Mouse (Mus musculus): ENCODE measurements around the gene Stxbp3. TPM values are rescaled to one million over a fixed set of nuclear protein-coding genes. Genes with fewer than 3 reads are reported as not detected.

The Stxbp3 gene
- polyA plus RNA-seq, 1 experiment = 6.9 TPM

- Histone ChIP-seq H3K36me3 (ENCODE audit: control insufficient read depth, insufficient read depth, low read length) (no peaks in the 10 kb centered on the region), H3K27ac (ENCODE audit: insufficient read depth, low read length) (no peak overlapping the region), H3K27me3 (ENCODE audit: control insufficient read depth, insufficient read depth, low read length) (no peaks in the 10 kb centered on the region), H3K4me1 (ENCODE audit: control insufficient read depth, insufficient read depth, insufficient read length) (no peaks in the 10 kb centered on the region), H3K4me3 (ENCODE audit: extremely low read depth, insufficient read depth, insufficient read length) (no peak overlapping the region)
- TF ChIP-seq POLR2A (IDR thresholded peaks at IDR 0.05; ENCODE audit: low read depth, low read length) (no peak), CTCF (IDR thresholded peaks at IDR 0.05; ENCODE audit: extremely low read depth, insufficient read depth, insufficient read length, insufficient replicate concordance) (no peak)
- DNase-seq (ENCODE audit: low read depth in 1 of 2, low spot score in 2 of 2) = no peak
- 60% methylated on average over 7 of the region's 7 CpGs for WGBS
Measured at GRCm38 (mm10) chr3:108762597-108763111, 77.7 kb downstream of the Stxbp3 start.

GRCm38 (mm10) chr3:108759566-108760420, 80.5 kb downstream of the Stxbp3 start:
- DNase-seq (ENCODE audit: low read depth in 1 of 2, low spot score in 2 of 2) = no peak
- WGBS = 85% methylated on average over 11 of the region's 11 CpGs

DNA sequence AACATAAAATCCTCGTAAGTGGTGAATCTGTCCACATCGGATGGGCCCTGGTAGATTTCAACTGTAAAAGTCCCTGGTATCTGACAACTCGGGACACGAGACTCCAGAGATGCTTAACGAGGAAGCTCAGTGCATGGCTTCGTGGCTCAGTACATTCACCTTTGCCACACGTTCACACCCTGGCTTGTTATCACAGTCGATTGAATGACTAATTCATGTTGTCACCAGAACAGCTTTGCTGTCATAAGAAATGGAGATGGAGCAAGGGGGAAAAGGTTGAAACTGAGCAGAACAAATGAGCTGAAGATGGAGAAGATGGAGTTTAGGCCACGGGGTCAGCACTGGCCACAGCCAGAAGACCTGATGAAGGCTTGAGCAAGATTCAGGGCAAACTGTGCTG, 82.8 kb downstream of the Stxbp3 start:
- H3K4me1 ChIP-seq (ENCODE audit: control insufficient read depth, insufficient read depth, insufficient read length) = no peaks in the 10 kb centered on the region
- 89% methylated on average over 9 of the region's 9 CpGs for WGBS
- TF ChIP-seq CTCF (IDR thresholded peaks at IDR 0.05; ENCODE audit: extremely low read depth, insufficient read depth, insufficient read length, insufficient replicate concordance) (no peak), POLR2A (IDR thresholded peaks at IDR 0.05; ENCODE audit: low read depth, low read length) (no peak)
- H3K27ac ChIP-seq (ENCODE audit: insufficient read depth, low read length) = no peak overlapping the region
- DNase-seq (ENCODE audit: low read depth in 1 of 2, low spot score in 2 of 2) = no peak
- no peaks in the 10 kb centered on the region for H3K27me3 ChIP-seq (ENCODE audit: control insufficient read depth, insufficient read depth, low read length)
- H3K36me3 ChIP-seq (ENCODE audit: control insufficient read depth, insufficient read depth, low read length) = no peaks in the 10 kb centered on the region
- H3K4me3 ChIP-seq (ENCODE audit: extremely low read depth, insufficient read depth, insufficient read length) = no peak overlapping the region

More at GRCm38 (mm10) chr3:108759566-108760420, 80.5 kb downstream of the Stxbp3 start:
- TF ChIP-seq POLR2A (IDR thresholded peaks at IDR 0.05; ENCODE audit: low read depth, low read length) (no peak), CTCF (IDR thresholded peaks at IDR 0.05; ENCODE audit: extremely low read depth, insufficient read depth, insufficient read length, insufficient replicate concordance) (no peak)
- H3K4me3 ChIP-seq (ENCODE audit: extremely low read depth, insufficient read depth, insufficient read length) = no peak overlapping the region
- no peak overlapping the region for H3K27ac ChIP-seq (ENCODE audit: insufficient read depth, low read length)
- no peaks in the 10 kb centered on the region for H3K27me3 ChIP-seq (ENCODE audit: control insufficient read depth, insufficient read depth, low read length)
- no peaks in the 10 kb centered on the region for H3K4me1 ChIP-seq (ENCODE audit: control insufficient read depth, insufficient read depth, insufficient read length)
- no peaks in the 10 kb centered on the region for H3K36me3 ChIP-seq (ENCODE audit: control insufficient read depth, insufficient read depth, low read length)

GRCm38 (mm10) chr3:108756131-108756530, 84.2 kb downstream of the Stxbp3 start:
- H3K27me3 ChIP-seq (ENCODE audit: control insufficient read depth, insufficient read depth, low read length) = no peaks in the 10 kb centered on the region
- 71% methylated on average over 1 of the region's 1 CpGs for WGBS
- DNase-seq (ENCODE audit: low read depth in 1 of 2, low spot score in 2 of 2) = no peak
- TF ChIP-seq CTCF (IDR thresholded peaks at IDR 0.05; ENCODE audit: extremely low read depth, insufficient read depth, insufficient read length, insufficient replicate concordance) (no peak), POLR2A (IDR thresholded peaks at IDR 0.05; ENCODE audit: low read depth, low read length) (no peak)
- H3K4me3 ChIP-seq (ENCODE audit: extremely low read depth, insufficient read depth, insufficient read length) = no peak overlapping the region
- no peaks in the 10 kb centered on the region for H3K4me1 ChIP-seq (ENCODE audit: control insufficient read depth, insufficient read depth, insufficient read length)
- H3K36me3 ChIP-seq (ENCODE audit: control insufficient read depth, insufficient read depth, low read length) = no peaks in the 10 kb centered on the region
- H3K27ac ChIP-seq (ENCODE audit: insufficient read depth, low read length) = no peak overlapping the region

DNA sequence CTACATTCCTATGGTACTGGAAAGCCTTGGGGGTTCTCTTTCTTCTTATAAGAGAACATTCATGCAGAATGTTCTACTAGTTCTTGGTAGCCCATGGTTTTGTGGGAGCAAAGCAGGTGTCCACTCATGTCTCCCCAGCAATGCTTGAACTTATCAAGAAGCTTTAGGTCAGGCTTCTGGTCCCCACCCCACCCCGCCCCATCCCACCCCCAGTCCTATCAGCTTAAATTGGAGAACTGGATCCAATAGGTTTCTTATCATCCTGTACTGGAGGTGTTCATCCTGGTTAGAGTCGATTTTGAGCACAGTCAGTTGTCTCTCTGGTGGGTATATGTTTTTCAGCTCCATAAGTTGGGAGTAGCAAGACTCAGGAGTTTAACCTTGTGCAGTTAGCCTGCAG, 84.8 kb downstream of the Stxbp3 start:
- WGBS = 79% methylated on average over 2 of the region's 2 CpGs
- H3K27me3 ChIP-seq (ENCODE audit: control insufficient read depth, insufficient read depth, low read length) = no peaks in the 10 kb centered on the region
- H3K4me3 ChIP-seq (ENCODE audit: extremely low read depth, insufficient read depth, insufficient read length) = no peak overlapping the region
- H3K36me3 ChIP-seq (ENCODE audit: control insufficient read depth, insufficient read depth, low read length) = no peaks in the 10 kb centered on the region
- no peak for DNase-seq (ENCODE audit: low read depth in 1 of 2, low spot score in 2 of 2)
- TF ChIP-seq CTCF (IDR thresholded peaks at IDR 0.05; ENCODE audit: extremely low read depth, insufficient read depth, insufficient read length, insufficient replicate concordance) (no peak), POLR2A (IDR thresholded peaks at IDR 0.05; ENCODE audit: low read depth, low read length) (no peak)
- no peaks in the 10 kb centered on the region for H3K4me1 ChIP-seq (ENCODE audit: control insufficient read depth, insufficient read depth, insufficient read length)
- no peak overlapping the region for H3K27ac ChIP-seq (ENCODE audit: insufficient read depth, low read length)

DNA sequence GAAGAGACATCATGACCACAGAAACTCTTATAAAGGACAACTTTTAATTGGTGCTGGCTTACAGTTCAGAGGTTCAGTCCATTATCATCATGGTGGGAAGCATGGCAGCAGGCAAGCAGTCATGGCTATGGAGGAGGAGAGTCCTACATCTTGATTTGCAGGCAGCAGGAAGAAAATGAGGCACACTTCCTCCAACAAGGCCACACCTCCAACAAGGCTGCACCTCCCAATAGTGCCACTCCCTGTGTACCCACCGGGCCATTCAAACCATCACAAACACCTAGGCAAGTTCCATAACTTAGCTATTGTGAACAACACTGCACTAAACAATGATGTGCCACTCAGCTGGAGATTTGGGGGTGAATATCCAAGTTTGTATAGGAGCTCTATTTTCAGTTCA, 85.8 kb downstream of the Stxbp3 start:
- TF ChIP-seq POLR2A (IDR thresholded peaks at IDR 0.05; ENCODE audit: low read depth, low read length) (no peak), CTCF (IDR thresholded peaks at IDR 0.05; ENCODE audit: extremely low read depth, insufficient read depth, insufficient read length, insufficient replicate concordance) (no peak)
- H3K4me1 ChIP-seq (ENCODE audit: control insufficient read depth, insufficient read depth, insufficient read length) = no peaks in the 10 kb centered on the region
- WGBS = 65% methylated on average over 1 of the region's 1 CpGs
- H3K4me3 ChIP-seq (ENCODE audit: extremely low read depth, insufficient read depth, insufficient read length) = no peak overlapping the region
- no peaks in the 10 kb centered on the region for H3K27me3 ChIP-seq (ENCODE audit: control insufficient read depth, insufficient read depth, low read length)
- H3K36me3 ChIP-seq (ENCODE audit: control insufficient read depth, insufficient read depth, low read length) = no peaks in the 10 kb centered on the region
- no peak for DNase-seq (ENCODE audit: low read depth in 1 of 2, low spot score in 2 of 2)
- no peak overlapping the region for H3K27ac ChIP-seq (ENCODE audit: insufficient read depth, low read length)

DNA sequence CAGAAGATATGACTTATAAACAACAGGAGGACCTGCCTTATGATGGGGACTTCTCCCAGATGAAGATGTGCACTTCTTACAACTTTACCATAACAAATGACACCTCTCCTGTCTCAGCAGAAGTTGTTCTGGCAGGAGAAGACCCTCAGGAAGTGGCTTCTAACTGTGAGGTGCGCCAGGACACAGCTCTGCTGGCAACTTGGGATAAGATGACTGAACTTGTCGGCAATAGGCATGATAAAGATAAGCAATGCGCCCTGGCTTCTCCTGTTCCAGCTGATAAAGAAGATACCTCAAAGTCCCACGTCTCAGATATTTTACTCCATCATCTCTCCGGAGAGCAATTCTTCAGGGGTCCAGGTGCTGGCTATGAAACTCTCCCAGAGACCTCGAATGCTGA, 88.6 kb downstream of the Stxbp3 start:
- TF ChIP-seq POLR2A (IDR thresholded peaks at IDR 0.05; ENCODE audit: low read depth, low read length) = no peak
- no peak for TF ChIP-seq CTCF (IDR thresholded peaks at IDR 0.05; ENCODE audit: extremely low read depth, insufficient read depth, insufficient read length, insufficient replicate concordance)
- DNase-seq (ENCODE audit: low read depth in 1 of 2, low spot score in 2 of 2) = no peak
- no peaks in the 10 kb centered on the region for H3K27me3 ChIP-seq (ENCODE audit: control insufficient read depth, insufficient read depth, low read length)
- no peaks in the 10 kb centered on the region for H3K4me1 ChIP-seq (ENCODE audit: control insufficient read depth, insufficient read depth, insufficient read length)
- H3K27ac ChIP-seq (ENCODE audit: insufficient read depth, low read length) = no peak overlapping the region
- 69% methylated on average over 6 of the region's 6 CpGs for WGBS
- no peak overlapping the region for H3K4me3 ChIP-seq (ENCODE audit: extremely low read depth, insufficient read depth, insufficient read length)
- no peaks in the 10 kb centered on the region for H3K36me3 ChIP-seq (ENCODE audit: control insufficient read depth, insufficient read depth, low read length)

All from spleen, adult 2 months (tissue).